Mouse (Mus musculus): ENCODE results near the gene Zc3h12c.

- TF ChIP-seq GATA1 (IDR thresholded peaks at IDR 0.05; ENCODE audit: borderline replicate concordance, low read length) (no peak), FLI1 (IDR thresholded peaks at IDR 0.05; ENCODE audit: low read length) (no peak)
Measured at GRCm38 (mm10) chr9:52070052-52070451, 98.3 kb downstream of the Zc3h12c start.

Measured in megakaryocyte, embryonic 14.5 days (primary cell).